Mouse (Mus musculus): ENCODE results near the gene Gm20388. TPM values are rescaled to one million over a fixed set of nuclear protein-coding genes. Genes with fewer than 3 reads are reported as not detected.
A peak's percentile ranks its signal among the peaks of the same experiment; 100 is the strongest.

Gm20388 gene
- polyA plus RNA-seq, 1 experiment from 2014 or later: 5.3 TPM

GRCm38 (mm10) chr8:124314803-124315202 lies 4404.2 kb downstream of the Gm20388 start:
- H3K9me3 ChIP-seq (ENCODE audit: control insufficient read depth, low read length): no peaks in the 10 kb centered on the region
- no peak overlapping the region for H3K9ac ChIP-seq (ENCODE audit: low read depth, low read length)
- DNase-seq (ENCODE audit: low spot score) (peak; percentile 48), ATAC-seq (replicated peaks; ENCODE audit: low FRiP score) (no peak)
- no peak overlapping the region for H3K27ac ChIP-seq (ENCODE audit: low read depth, low read length)
- H3K4me2 ChIP-seq: no peak overlapping the region
- peaks cover 38% of the 10 kb centered on the region for H3K4me1 ChIP-seq (replicated peaks; ENCODE audit: control insufficient read depth, insufficient read depth, low read length)
- no peaks in the 10 kb centered on the region for H3K36me3 ChIP-seq (ENCODE audit: control insufficient read depth, insufficient read depth, low read length)
- H3K27me3 ChIP-seq (replicated peaks; ENCODE audit: control insufficient read depth, insufficient read depth, low read length): no peaks in the 10 kb centered on the region
- H3K4me3 ChIP-seq (ENCODE audit: low read depth, low read length): no peak overlapping the region
- WGBS: 68% methylated on average over 10 of the region's 10 CpGs

DNA sequence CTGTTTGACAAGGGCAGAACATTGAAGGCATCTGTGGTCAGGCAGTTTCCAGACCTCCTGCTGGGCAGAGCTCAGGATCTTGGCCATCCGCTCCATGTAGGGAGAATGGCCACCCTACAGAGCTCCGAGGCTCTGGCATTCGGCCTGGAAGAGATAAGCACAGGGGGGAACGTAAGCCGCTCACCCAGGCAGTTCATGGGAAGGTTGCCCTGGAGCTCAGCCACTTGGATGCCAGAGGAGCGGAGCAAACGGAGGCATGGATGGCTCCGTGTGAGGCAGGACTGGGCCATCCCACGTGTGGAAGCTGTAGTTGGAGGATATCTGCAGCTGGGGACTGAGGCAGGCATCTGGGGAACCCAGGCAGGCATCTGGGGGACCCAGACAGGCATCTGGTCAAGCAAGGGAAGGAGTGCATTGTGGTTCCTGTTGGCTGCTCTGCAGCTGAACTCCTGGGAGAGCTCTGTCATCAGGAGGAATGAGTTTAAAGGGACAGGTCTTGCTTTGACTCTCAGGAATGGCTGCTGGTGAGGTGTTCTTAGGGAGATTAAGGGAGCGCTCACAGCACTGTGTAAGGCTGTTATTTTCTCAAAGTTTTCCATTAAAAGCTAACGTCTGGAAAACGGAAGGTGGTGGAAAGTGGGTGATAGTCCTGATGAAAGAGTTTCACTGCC lies 4406.0 kb downstream of the Gm20388 start:
- H3K27ac ChIP-seq (ENCODE audit: low read depth, low read length): no peak overlapping the region
- no peaks in the 10 kb centered on the region for H3K9me3 ChIP-seq (ENCODE audit: control insufficient read depth, low read length)
- H3K4me2 ChIP-seq: no peak overlapping the region
- no peaks in the 10 kb centered on the region for H3K36me3 ChIP-seq (ENCODE audit: control insufficient read depth, insufficient read depth, low read length)
- H3K27me3 ChIP-seq (replicated peaks; ENCODE audit: control insufficient read depth, insufficient read depth, low read length): no peaks in the 10 kb centered on the region
- ATAC-seq (replicated peaks; ENCODE audit: low FRiP score) (no peak), DNase-seq (ENCODE audit: low spot score) (no peak)
- 46% methylated on average over 12 of the region's 12 CpGs for WGBS
- no peak overlapping the region for H3K9ac ChIP-seq (ENCODE audit: low read depth, low read length)
- peaks cover 49% of the 10 kb centered on the region for H3K4me1 ChIP-seq (replicated peaks; ENCODE audit: control insufficient read depth, insufficient read depth, low read length)
- no peak overlapping the region for H3K4me3 ChIP-seq (ENCODE audit: low read depth, low read length)

DNA sequence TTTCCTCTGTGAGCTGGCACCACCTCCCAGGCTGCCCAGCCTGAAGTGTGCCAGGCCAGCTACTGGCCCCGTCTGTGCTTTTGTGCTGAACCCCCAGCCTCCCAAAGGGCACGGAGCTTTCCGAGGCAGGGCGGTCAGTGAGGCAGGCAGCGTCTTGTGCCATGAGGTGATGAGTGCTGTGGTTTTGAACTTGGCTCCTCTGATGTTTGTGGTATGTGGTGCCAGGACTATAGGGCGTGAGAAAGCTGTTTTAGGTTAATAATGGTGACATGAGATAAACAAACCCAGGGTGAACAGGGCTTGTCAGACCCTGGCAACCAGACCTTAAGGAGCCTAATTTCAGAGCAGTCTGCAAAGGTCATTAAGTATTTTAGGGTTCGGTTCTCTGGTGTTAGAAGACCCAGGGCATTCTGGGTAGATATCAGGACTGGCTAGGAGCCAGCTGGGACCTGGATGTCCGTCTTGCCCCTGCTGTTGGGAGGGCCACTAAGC lies 4406.6 kb downstream of the Gm20388 start:
- H3K9me3 ChIP-seq (ENCODE audit: control insufficient read depth, low read length): no peaks in the 10 kb centered on the region
- H3K36me3 ChIP-seq (ENCODE audit: control insufficient read depth, insufficient read depth, low read length): no peaks in the 10 kb centered on the region
- no peak for DNase-seq (ENCODE audit: low spot score)
- WGBS: 38% methylated on average over 8 of the region's 8 CpGs
- H3K4me3 ChIP-seq (ENCODE audit: low read depth, low read length): no peak overlapping the region
- peaks cover 52% of the 10 kb centered on the region for H3K4me1 ChIP-seq (replicated peaks; ENCODE audit: control insufficient read depth, insufficient read depth, low read length)
- no peak overlapping the region; the same call in 1 of the 2 replicates for H3K4me2 ChIP-seq
- no peak for ATAC-seq (replicated peaks; ENCODE audit: low FRiP score)
- no peak overlapping the region for H3K9ac ChIP-seq (ENCODE audit: low read depth, low read length)
- H3K27ac ChIP-seq (ENCODE audit: low read depth, low read length): no peak overlapping the region
- no peaks in the 10 kb centered on the region for H3K27me3 ChIP-seq (replicated peaks; ENCODE audit: control insufficient read depth, insufficient read depth, low read length)

DNA sequence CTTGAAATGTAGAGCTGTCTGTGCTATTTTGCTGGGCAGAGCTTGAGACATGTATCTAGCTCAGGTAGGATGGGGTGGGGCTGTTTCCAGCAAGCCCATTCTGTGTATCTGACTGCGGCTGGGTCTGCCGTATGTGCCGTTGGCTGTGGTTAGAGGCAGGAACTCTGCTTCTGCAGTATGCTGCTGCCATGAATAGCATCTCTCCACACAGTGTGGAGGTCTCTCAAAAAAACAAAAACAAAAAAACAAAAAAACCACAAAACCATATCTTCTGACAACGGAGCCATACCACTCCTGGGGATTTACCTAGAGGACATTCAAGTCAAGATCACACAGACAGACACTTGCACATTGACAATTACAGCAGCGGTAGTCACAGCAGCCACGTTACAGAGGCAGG lies 4407.2 kb downstream of the Gm20388 start:
- peaks cover 52% of the 10 kb centered on the region for H3K4me1 ChIP-seq (replicated peaks; ENCODE audit: control insufficient read depth, insufficient read depth, low read length)
- H3K9ac ChIP-seq (ENCODE audit: low read depth, low read length): no peak overlapping the region
- H3K27me3 ChIP-seq (replicated peaks; ENCODE audit: control insufficient read depth, insufficient read depth, low read length): no peaks in the 10 kb centered on the region
- DNase-seq (ENCODE audit: low spot score) (no peak), ATAC-seq (replicated peaks; ENCODE audit: low FRiP score) (no peak)
- peak overlapping the region; percentile 22; the same call in 1 of the 2 replicates for H3K27ac ChIP-seq (ENCODE audit: low read depth, low read length)
- H3K9me3 ChIP-seq (ENCODE audit: control insufficient read depth, low read length): no peaks in the 10 kb centered on the region
- H3K4me2 ChIP-seq: no peak overlapping the region; the same call in 1 of the 2 replicates
- H3K36me3 ChIP-seq (ENCODE audit: control insufficient read depth, insufficient read depth, low read length): no peaks in the 10 kb centered on the region
- WGBS: 48% methylated on average over 6 of the region's 6 CpGs
- no peak overlapping the region for H3K4me3 ChIP-seq (ENCODE audit: low read depth, low read length)

DNA sequence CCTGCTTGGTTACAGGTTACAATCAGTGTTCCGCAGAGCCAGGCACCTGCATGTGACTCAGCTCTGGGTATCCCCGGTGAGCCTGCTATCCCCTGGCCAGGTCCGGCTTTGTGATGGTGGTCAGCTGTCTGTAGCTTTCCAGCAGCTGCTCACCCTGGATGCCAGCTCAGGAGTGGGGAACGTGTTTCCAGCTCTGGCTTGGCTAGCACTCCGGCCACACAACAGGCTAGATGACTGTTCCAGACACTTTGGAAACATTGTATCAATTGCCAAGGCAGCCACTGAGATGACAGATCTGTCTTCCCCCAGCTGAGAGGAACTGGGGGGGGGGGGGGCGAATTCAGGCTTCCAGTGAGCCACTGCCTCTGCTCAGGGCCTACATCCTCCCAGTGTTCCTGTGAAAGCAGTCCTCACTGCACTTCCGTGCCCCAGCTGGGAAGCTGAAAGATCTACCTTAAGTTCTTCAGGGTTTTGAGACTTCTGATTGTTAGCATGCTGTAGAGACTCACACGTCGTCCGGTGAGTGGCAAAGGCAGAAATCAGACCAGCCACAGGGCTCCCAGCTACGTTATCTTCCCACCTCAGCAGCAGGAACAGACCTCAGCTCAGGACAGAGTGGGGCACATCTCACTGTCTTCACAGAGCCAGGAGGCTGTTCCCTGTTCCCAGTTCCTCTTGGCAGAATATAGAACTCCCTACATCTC lies 4408.1 kb downstream of the Gm20388 start:
- no peaks in the 10 kb centered on the region for H3K9me3 ChIP-seq (ENCODE audit: control insufficient read depth, low read length)
- H3K27ac ChIP-seq (ENCODE audit: low read depth, low read length): peak overlapping the region; percentile 19; the same call in 1 of the 2 replicates
- peak overlapping the region; percentile 40 for H3K4me2 ChIP-seq
- peak; percentile 43 for DNase-seq (ENCODE audit: low spot score)
- no peak overlapping the region for H3K9ac ChIP-seq (ENCODE audit: low read depth, low read length)
- no peak overlapping the region for H3K4me3 ChIP-seq (ENCODE audit: low read depth, low read length)
- peaks cover 4% of the 10 kb centered on the region for H3K36me3 ChIP-seq (ENCODE audit: control insufficient read depth, insufficient read depth, low read length)
- ATAC-seq (replicated peaks; ENCODE audit: low FRiP score): peak; percentile 79
- peaks cover 52% of the 10 kb centered on the region for H3K4me1 ChIP-seq (replicated peaks; ENCODE audit: control insufficient read depth, insufficient read depth, low read length)
- WGBS: 44% methylated on average over 11 of the region's 11 CpGs
- no peaks in the 10 kb centered on the region for H3K27me3 ChIP-seq (replicated peaks; ENCODE audit: control insufficient read depth, insufficient read depth, low read length)

DNA sequence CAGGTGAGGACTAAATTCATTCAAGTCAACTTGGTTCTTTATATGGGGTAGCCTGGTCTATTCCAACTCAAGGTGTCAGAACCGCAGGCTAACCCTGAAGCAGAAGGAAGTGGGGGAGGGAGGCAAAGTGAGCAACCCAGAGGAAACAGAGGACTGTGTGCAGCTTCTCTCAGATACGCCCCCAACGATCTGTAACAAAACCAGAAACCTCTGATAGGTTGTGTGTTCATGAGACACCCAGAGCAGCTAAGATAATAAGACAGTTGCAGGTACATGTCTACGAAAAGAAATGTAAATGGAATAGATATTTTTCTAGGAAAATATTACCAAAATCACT lies 4408.6 kb downstream of the Gm20388 start:
- H3K27me3 ChIP-seq (replicated peaks; ENCODE audit: control insufficient read depth, insufficient read depth, low read length): no peaks in the 10 kb centered on the region
- H3K9me3 ChIP-seq (ENCODE audit: control insufficient read depth, low read length): no peaks in the 10 kb centered on the region
- peak overlapping the region; percentile 25 for H3K4me2 ChIP-seq
- H3K4me1 ChIP-seq (replicated peaks; ENCODE audit: control insufficient read depth, insufficient read depth, low read length): peaks cover 52% of the 10 kb centered on the region
- H3K27ac ChIP-seq (ENCODE audit: low read depth, low read length): peak overlapping the region; percentile 45; the same call in 1 of the 2 replicates
- WGBS: 52% methylated on average over 4 of the region's 4 CpGs
- DNase-seq (ENCODE audit: low spot score): no peak
- no peak overlapping the region for H3K4me3 ChIP-seq (ENCODE audit: low read depth, low read length)
- H3K36me3 ChIP-seq (ENCODE audit: control insufficient read depth, insufficient read depth, low read length): peaks cover 9% of the 10 kb centered on the region
- 0 out of 2 replicates have a peak, but pooled peaks have one; percentile 38 for ATAC-seq (replicated peaks; ENCODE audit: low FRiP score)
- no peak overlapping the region for H3K9ac ChIP-seq (ENCODE audit: low read depth, low read length)

- no peaks in the 10 kb centered on the region for H3K9me3 ChIP-seq (ENCODE audit: control insufficient read depth, low read length)
- no peak for ATAC-seq (replicated peaks; ENCODE audit: low FRiP score)
- peak overlapping the region; percentile 25; the same call in 1 of the 2 replicates for H3K4me2 ChIP-seq
- no peak overlapping the region for H3K9ac ChIP-seq (ENCODE audit: low read depth, low read length)
- H3K27ac ChIP-seq (ENCODE audit: low read depth, low read length): no peak overlapping the region
- peaks cover 21% of the 10 kb centered on the region for H3K36me3 ChIP-seq (ENCODE audit: control insufficient read depth, insufficient read depth, low read length)
- peaks cover 49% of the 10 kb centered on the region for H3K4me1 ChIP-seq (replicated peaks; ENCODE audit: control insufficient read depth, insufficient read depth, low read length)
- 47% methylated on average over 12 of the region's 12 CpGs for WGBS
- no peaks in the 10 kb centered on the region for H3K27me3 ChIP-seq (replicated peaks; ENCODE audit: control insufficient read depth, insufficient read depth, low read length)
- DNase-seq (ENCODE audit: low spot score): no peak
- H3K4me3 ChIP-seq (ENCODE audit: low read depth, low read length): no peak overlapping the region
Measured at GRCm38 (mm10) chr8:124321227-124321840, 4410.7 kb downstream of the Gm20388 start.

DNA sequence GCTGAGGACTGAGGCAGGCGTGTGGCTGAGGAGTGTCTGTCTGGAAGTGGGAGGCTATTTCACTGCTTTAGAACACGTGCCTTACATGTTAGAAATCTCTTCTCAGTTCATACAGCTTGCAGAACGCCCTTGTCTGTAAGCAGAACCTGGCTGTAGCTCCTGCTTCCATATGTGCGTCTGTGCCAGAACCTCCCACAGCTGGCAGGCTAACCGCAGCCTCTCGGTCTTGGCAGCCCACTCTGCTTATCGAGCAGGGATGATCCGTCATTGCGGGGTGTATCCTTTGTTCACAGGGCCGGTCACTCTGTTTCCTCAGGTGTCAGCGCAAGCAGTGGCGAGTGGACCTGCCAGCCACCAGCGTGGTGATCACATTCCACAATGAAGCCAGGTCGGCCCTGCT lies 4412.7 kb downstream of the Gm20388 start:
- H3K9me3 ChIP-seq (ENCODE audit: control insufficient read depth, low read length): no peaks in the 10 kb centered on the region
- no peak overlapping the region for H3K4me3 ChIP-seq (ENCODE audit: low read depth, low read length)
- H3K9ac ChIP-seq (ENCODE audit: low read depth, low read length): no peak overlapping the region
- WGBS: 94% methylated on average over 14 of the region's 14 CpGs
- ATAC-seq (replicated peaks; ENCODE audit: low FRiP score) (no peak), DNase-seq (ENCODE audit: low spot score) (no peak)
- H3K27ac ChIP-seq (ENCODE audit: low read depth, low read length): no peak overlapping the region
- no peaks in the 10 kb centered on the region for H3K27me3 ChIP-seq (replicated peaks; ENCODE audit: control insufficient read depth, insufficient read depth, low read length)
- H3K4me1 ChIP-seq (replicated peaks; ENCODE audit: control insufficient read depth, insufficient read depth, low read length): peaks cover 29% of the 10 kb centered on the region
- H3K36me3 ChIP-seq (ENCODE audit: control insufficient read depth, insufficient read depth, low read length): peaks cover 25% of the 10 kb centered on the region
- H3K4me2 ChIP-seq: no peak overlapping the region
